Mouse (Mus musculus): ENCODE data around the gene Npm1. TPM values are rescaled to one million over a fixed set of nuclear protein-coding genes. Genes with fewer than 3 reads are reported as not detected.

Npm1 gene
- polyA plus RNA-seq, 1 experiment from 2014 or later, result 962 TPM

- no peak overlapping the region for H3K4me3 ChIP-seq (ENCODE audit: low read depth, low read length)
- H3K4me1 ChIP-seq (replicated peaks; ENCODE audit: control insufficient read depth, insufficient read depth, low read length), result peaks cover 5% of the 10 kb centered on the region
- no peak overlapping the region for H3K9ac ChIP-seq (ENCODE audit: low read depth, low read length)
- H3K27ac ChIP-seq (ENCODE audit: low read depth, low read length), result no peak overlapping the region
- 80% methylated on average over 3 of the region's 3 CpGs for WGBS
- DNase-seq (ENCODE audit: low spot score), result no peak
- H3K4me2 ChIP-seq (replicated peaks; ENCODE audit: low read depth, low read length), result no peak overlapping the region
- no peaks in the 10 kb centered on the region for H3K9me3 ChIP-seq (ENCODE audit: control insufficient read depth, low read length)
- peaks cover 6% of the 10 kb centered on the region for H3K27me3 ChIP-seq (ENCODE audit: control insufficient read depth, insufficient read depth, low read length)
- H3K36me3 ChIP-seq (ENCODE audit: control insufficient read depth, insufficient read depth, low read length), result 0 out of 2 replicates have a peak, but pooled peaks cover 2% of the 10 kb centered on the region
- no peak for ATAC-seq (ENCODE audit: low FRiP score)
Measured at GRCm38 (mm10) chr11:33151128-33151779, 11.8 kb downstream of the Npm1 start.

DNA sequence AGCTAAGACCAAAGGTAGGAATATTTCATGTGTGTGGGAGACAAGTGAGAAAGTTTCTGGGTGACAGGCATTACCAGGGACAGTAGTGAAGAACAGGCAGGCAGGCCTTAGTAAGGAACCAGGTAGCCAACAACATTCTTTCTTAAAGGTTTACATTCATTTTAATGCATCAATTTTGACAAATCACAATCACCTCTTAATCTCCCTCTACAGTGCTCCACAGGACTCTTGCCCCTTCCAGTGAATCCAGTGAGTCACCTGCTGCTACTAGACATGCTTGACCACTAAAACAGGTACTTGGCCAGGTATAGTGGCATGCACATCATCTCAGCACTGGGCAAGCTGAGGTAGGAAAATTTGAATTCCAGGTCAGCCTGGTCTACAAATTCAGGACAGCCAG lies 12.6 kb downstream of the Npm1 start:
- DNase-seq (ENCODE audit: low spot score) (no peak), ATAC-seq (ENCODE audit: low FRiP score) (no peak)
- H3K9ac ChIP-seq (ENCODE audit: low read depth, low read length), result no peak overlapping the region
- no peak overlapping the region for H3K4me3 ChIP-seq (ENCODE audit: low read depth, low read length)
- 0 out of 2 replicates have a peak, but pooled peaks cover 2% of the 10 kb centered on the region for H3K36me3 ChIP-seq (ENCODE audit: control insufficient read depth, insufficient read depth, low read length)
- H3K27me3 ChIP-seq (ENCODE audit: control insufficient read depth, insufficient read depth, low read length), result peaks cover 8% of the 10 kb centered on the region
- H3K4me2 ChIP-seq (replicated peaks; ENCODE audit: low read depth, low read length), result no peak overlapping the region
- no peak overlapping the region for H3K27ac ChIP-seq (ENCODE audit: low read depth, low read length)
- no peaks in the 10 kb centered on the region for H3K9me3 ChIP-seq (ENCODE audit: control insufficient read depth, low read length)
- peaks cover 9% of the 10 kb centered on the region for H3K4me1 ChIP-seq (replicated peaks; ENCODE audit: control insufficient read depth, insufficient read depth, low read length)

GRCm38 (mm10) chr11:33149453-33149852 lies 13.6 kb downstream of the Npm1 start:
- Histone ChIP-seq H3K4me1 (replicated peaks; ENCODE audit: control insufficient read depth, insufficient read depth, low read length) (peaks cover 11% of the 10 kb centered on the region), H3K27me3 (ENCODE audit: control insufficient read depth, insufficient read depth, low read length) (peaks cover 12% of the 10 kb centered on the region), H3K9ac (ENCODE audit: low read depth, low read length) (no peak overlapping the region), H3K36me3 (ENCODE audit: control insufficient read depth, insufficient read depth, low read length) (0 out of 2 replicates have a peak, but pooled peaks cover 2% of the 10 kb centered on the region), H3K27ac (ENCODE audit: low read depth, low read length) (no peak overlapping the region), H3K4me3 (ENCODE audit: low read depth, low read length) (no peak overlapping the region), H3K9me3 (ENCODE audit: control insufficient read depth, low read length) (no peaks in the 10 kb centered on the region), H3K4me2 (replicated peaks; ENCODE audit: low read depth, low read length) (no peak overlapping the region)
- no peak for ATAC-seq (ENCODE audit: low FRiP score)
- no peak for DNase-seq (ENCODE audit: low spot score)

- no peak overlapping the region for H3K9ac ChIP-seq (ENCODE audit: low read depth, low read length)
- peaks cover 12% of the 10 kb centered on the region for H3K4me1 ChIP-seq (replicated peaks; ENCODE audit: control insufficient read depth, insufficient read depth, low read length)
- ATAC-seq (ENCODE audit: low FRiP score), result no peak
- 0 out of 2 replicates have a peak, but pooled peaks cover 2% of the 10 kb centered on the region for H3K36me3 ChIP-seq (ENCODE audit: control insufficient read depth, insufficient read depth, low read length)
- no peak overlapping the region for H3K4me2 ChIP-seq (replicated peaks; ENCODE audit: low read depth, low read length)
- peaks cover 13% of the 10 kb centered on the region for H3K27me3 ChIP-seq (ENCODE audit: control insufficient read depth, insufficient read depth, low read length)
- H3K27ac ChIP-seq (ENCODE audit: low read depth, low read length), result no peak overlapping the region
- 23% methylated on average over 3 of the region's 3 CpGs for WGBS
- no peak overlapping the region for H3K4me3 ChIP-seq (ENCODE audit: low read depth, low read length)
- no peak for DNase-seq (ENCODE audit: low spot score)
- no peaks in the 10 kb centered on the region for H3K9me3 ChIP-seq (ENCODE audit: control insufficient read depth, low read length)
Measured at GRCm38 (mm10) chr11:33149088-33149436, 13.9 kb downstream of the Npm1 start.

DNA sequence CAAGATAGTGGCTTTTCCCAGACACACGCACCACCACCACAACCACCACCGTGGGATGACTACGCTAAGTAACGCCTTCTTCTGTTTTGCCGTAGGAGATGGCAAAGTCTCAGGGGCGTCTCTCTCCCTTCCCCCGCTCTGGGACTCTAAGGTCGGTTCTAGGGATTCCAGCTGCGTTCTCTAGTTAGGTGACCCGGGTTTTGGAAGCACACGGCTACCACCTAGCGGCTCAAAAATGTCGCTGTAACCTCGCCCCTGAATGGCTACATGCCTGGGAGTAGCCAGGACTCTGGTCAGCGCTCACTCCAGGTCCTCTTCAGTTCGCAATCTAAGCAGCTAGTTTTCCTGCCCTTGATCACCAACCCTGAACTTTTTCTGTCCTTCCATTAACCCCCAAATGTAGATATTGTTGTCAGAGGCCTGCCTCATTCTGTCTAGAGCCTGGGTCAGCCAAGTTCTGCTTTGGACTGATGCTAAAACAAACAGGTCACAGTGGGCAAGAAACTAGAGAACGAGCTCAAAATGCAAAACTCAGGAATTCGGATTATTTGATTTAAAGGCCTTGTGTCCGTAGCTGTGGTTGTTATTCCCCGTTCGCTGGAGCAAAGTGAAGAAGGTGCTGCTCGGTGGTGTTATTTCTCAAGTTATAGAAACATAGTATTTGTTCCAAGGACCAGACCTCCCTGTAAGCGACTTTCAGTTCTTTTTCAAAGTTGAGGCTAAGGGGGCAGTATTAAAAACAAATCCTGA lies 14.5 kb downstream of the Npm1 start:
- peak; percentile 93 for DNase-seq (ENCODE audit: low spot score)
- Histone ChIP-seq H3K9ac (ENCODE audit: low read depth, low read length) (no peak overlapping the region; the same call in 1 of the 2 replicates), H3K4me2 (replicated peaks; ENCODE audit: low read depth, low read length) (peak overlapping the region; percentile 95), H3K9me3 (ENCODE audit: control insufficient read depth, low read length) (no peaks in the 10 kb centered on the region), H3K27ac (ENCODE audit: low read depth, low read length) (peak overlapping the region; percentile 79), H3K27me3 (ENCODE audit: control insufficient read depth, insufficient read depth, low read length) (peaks cover 17% of the 10 kb centered on the region), H3K36me3 (ENCODE audit: control insufficient read depth, insufficient read depth, low read length) (0 out of 2 replicates have a peak, but pooled peaks cover 2% of the 10 kb centered on the region), H3K4me3 (ENCODE audit: low read depth, low read length) (peak overlapping the region; percentile 64), H3K4me1 (replicated peaks; ENCODE audit: control insufficient read depth, insufficient read depth, low read length) (peaks cover 16% of the 10 kb centered on the region)
- WGBS, result 7% methylated on average over 23 of the region's 23 CpGs
- peak; percentile 77 for ATAC-seq (ENCODE audit: low FRiP score)

DNA sequence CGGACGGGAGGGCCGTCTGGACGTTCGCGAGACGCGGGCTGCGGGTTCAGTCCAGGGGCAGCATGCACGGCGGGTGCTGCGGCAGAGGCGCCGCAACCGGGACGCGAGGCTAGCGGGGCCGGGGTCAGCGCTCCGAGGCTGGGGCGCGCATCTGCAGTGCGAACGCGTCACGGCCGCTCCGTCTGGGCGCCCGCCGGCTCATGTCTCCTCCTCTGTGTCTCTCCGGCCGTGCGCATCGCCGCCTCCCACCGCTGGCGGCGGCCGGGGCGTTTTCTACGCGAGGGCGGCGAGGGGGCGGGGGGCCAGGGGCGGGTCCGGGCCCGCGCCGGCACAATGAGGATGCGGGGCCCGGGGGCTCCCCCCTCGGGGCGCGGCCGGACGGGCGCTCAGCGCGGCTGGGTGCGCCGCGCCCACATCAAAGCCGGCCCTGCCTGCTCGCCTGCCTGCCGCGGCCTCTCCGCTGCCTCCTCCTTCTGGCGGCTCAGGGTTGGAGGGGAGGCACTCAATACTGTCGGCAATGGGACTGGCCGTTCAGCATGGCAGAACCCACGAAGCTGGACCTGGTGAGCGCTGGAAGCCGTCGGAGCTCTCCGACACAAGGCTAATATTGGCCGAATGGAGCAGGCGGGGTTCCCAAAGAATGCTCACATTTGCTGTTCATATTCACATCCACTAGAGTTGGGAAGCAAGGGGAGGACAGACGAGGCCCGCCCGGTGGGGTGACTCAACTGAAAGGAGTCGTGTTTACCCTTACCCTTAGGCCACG lies 15.3 kb downstream of the Npm1 start:
- peak; percentile 77 for ATAC-seq (ENCODE audit: low FRiP score)
- Histone ChIP-seq H3K27ac (ENCODE audit: low read depth, low read length) (peak overlapping the region; percentile 79), H3K9me3 (ENCODE audit: control insufficient read depth, low read length) (no peaks in the 10 kb centered on the region), H3K4me3 (ENCODE audit: low read depth, low read length) (peak overlapping the region; percentile 64), H3K9ac (ENCODE audit: low read depth, low read length) (peak overlapping the region; percentile 73), H3K36me3 (ENCODE audit: control insufficient read depth, insufficient read depth, low read length) (0 out of 2 replicates have a peak, but pooled peaks cover 2% of the 10 kb centered on the region), H3K4me2 (replicated peaks; ENCODE audit: low read depth, low read length) (peak overlapping the region; percentile 95), H3K27me3 (ENCODE audit: control insufficient read depth, insufficient read depth, low read length) (peaks cover 17% of the 10 kb centered on the region), H3K4me1 (replicated peaks; ENCODE audit: control insufficient read depth, insufficient read depth, low read length) (peaks cover 16% of the 10 kb centered on the region)
- WGBS, result 1% methylated on average over 39 of the region's 85 CpGs
- DNase-seq (ENCODE audit: low spot score), result peak; percentile 79

GRCm38 (mm10) chr11:33147171-33147571 lies 15.8 kb downstream of the Npm1 start, which contains the start of gene Fgf18:
Gene Fgf18, minus strand, starts transcription at chr11:33147400.
- peak within 1 kb of the TSS; percentile 64 for H3K4me3 ChIP-seq (ENCODE audit: low read depth, low read length)
- no peaks in the 10 kb centered on the region for H3K9me3 ChIP-seq (ENCODE audit: control insufficient read depth, low read length)
- 0 out of 2 replicates have a peak, but pooled peaks cover 2% of the 10 kb centered on the region for H3K36me3 ChIP-seq (ENCODE audit: control insufficient read depth, insufficient read depth, low read length)
- H3K4me1 ChIP-seq (replicated peaks; ENCODE audit: control insufficient read depth, insufficient read depth, low read length), result peaks cover 16% of the 10 kb centered on the region
- H3K27ac ChIP-seq (ENCODE audit: low read depth, low read length), result peak within 1 kb of the TSS; percentile 79
- DNase-seq (ENCODE audit: low spot score) (peak; percentile 70), ATAC-seq (ENCODE audit: low FRiP score) (peak; percentile 53)
- 2% methylated on average over 11 of the region's 53 CpGs for WGBS
- peak within 1 kb of the TSS; percentile 95 for H3K4me2 ChIP-seq (replicated peaks; ENCODE audit: low read depth, low read length)
- H3K9ac ChIP-seq (ENCODE audit: low read depth, low read length), result peak within 1 kb of the TSS; percentile 73
- H3K27me3 ChIP-seq (ENCODE audit: control insufficient read depth, insufficient read depth, low read length), result peaks cover 17% of the 10 kb centered on the region

DNA sequence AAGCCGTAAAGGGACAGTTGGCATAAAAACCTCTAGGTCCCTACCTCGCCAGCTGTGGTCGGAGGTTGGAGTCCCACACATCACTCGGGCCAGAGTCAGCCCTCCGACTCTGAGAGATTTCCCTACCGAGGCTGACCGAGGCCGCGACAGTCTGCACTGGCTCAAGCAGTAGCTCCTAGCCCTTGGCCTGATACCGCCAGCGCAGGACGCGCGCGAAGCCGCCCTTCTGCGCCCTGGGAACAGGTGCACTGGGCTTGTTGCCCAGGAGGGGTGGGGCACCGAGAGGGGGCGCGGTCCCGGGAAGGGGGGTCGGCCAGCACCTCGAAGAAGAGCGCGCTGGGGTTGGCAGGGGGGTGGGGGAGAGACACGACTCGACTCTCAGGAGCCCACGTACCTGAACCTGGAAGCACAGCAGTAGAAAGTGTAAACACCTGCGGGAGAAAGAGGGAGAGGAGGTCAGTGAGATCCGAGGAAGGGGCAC lies 16.3 kb downstream of the Npm1 start:
- Histone ChIP-seq H3K9ac (ENCODE audit: low read depth, low read length) (peak overlapping the region; percentile 73), H3K27me3 (ENCODE audit: control insufficient read depth, insufficient read depth, low read length) (peaks cover 17% of the 10 kb centered on the region), H3K4me3 (ENCODE audit: low read depth, low read length) (peak overlapping the region; percentile 64), H3K36me3 (ENCODE audit: control insufficient read depth, insufficient read depth, low read length) (0 out of 2 replicates have a peak, but pooled peaks cover 2% of the 10 kb centered on the region), H3K9me3 (ENCODE audit: control insufficient read depth, low read length) (no peaks in the 10 kb centered on the region), H3K4me2 (replicated peaks; ENCODE audit: low read depth, low read length) (peak overlapping the region; percentile 95), H3K4me1 (replicated peaks; ENCODE audit: control insufficient read depth, insufficient read depth, low read length) (peaks cover 16% of the 10 kb centered on the region), H3K27ac (ENCODE audit: low read depth, low read length) (peak overlapping the region; percentile 79; the same call in 1 of the 2 replicates)
- DNase-seq (ENCODE audit: low spot score) (peak; percentile 49), ATAC-seq (ENCODE audit: low FRiP score) (peak; percentile 15; the same call in 1 of the 2 replicates)
- WGBS, result 2% methylated on average over 28 of the region's 30 CpGs
